Mouse (Mus musculus) cerebellum, adult 2 months (tissue): Measurements from ENCODE around the gene Rnase4.

Experiments used
- CTCF ChIP-seq: fragments of 200-500 bp; IDR thresholded peaks from 2 replicates; pipeline ENCODE4 v1.5.1; 2011; ENCODE audit warnings: low read depth, mild to moderate bottlenecking, control low read depth, low read length, moderate library complexity, borderline replicate concordance; ENCODE audit not compliant: insufficient read depth
- POLR2A ChIP-seq: fragments of 200-500 bp; IDR thresholded peaks from 2 replicates; pipeline ENCODE4 v1.6.1; 2011; ENCODE audit warnings: low read length, control low read depth, borderline replicate concordance; ENCODE audit not compliant: insufficient read depth

GRCm38 (mm10) chr14:51125684-51126083 lies 34.8 kb downstream of the Rnase4 start:
- no peak for TF ChIP-seq POLR2A
- TF ChIP-seq CTCF = no peak
